ENCODE assay signal across 19 mouse cellular contexts in genomic region chr9:115617909-115618308, GRCm38 (mm10).
DNase-seq lines count a peak whose midpoint lies in the region; ATAC-seq and TF ChIP-seq lines count a peak whose summit lies in the region.
"Had no signal": no experiment of that assay in that cellular context is flagged by ENCODE, and none has a peak within 500 bp of the region (broad histone marks: within the 10 kb centered on the region; RNA-seq: fewer than 3 reads in every experiment).

No protein-coding gene starts in this region.

- H3K36me3 ChIP-seq in thymus, adult 2 months (ENCODE audit: control insufficient read depth, insufficient read depth, low read length): no peaks in the 10 kb centered on the region
- H3K36me3 ChIP-seq: embryonic facial prominence, embryonic 13.5 days; heart, embryonic 13.5 days; hindbrain, embryonic 13.5 days; limb, embryonic 15.5 days had no signal

- no peaks in the 10 kb centered on the region for H3K27me3 ChIP-seq in thymus, adult 2 months (ENCODE audit: control insufficient read depth, insufficient read depth, low read length)
- H3K27me3 ChIP-seq: embryonic facial prominence, embryonic 13.5 days; heart, embryonic 13.5 days; hindbrain, embryonic 13.5 days; limb, embryonic 15.5 days had no signal

- TF ChIP-seq CTCF in thymus, adult 2 months (IDR thresholded peaks at IDR 0.05; ENCODE audit: borderline replicate concordance, control insufficient read depth, extremely low read depth, insufficient read depth, low read length, poor library complexity): no peak

- TF ChIP-seq POLR2A in thymus, adult 2 months (IDR thresholded peaks at IDR 0.05; ENCODE audit: control insufficient read depth, extremely low read depth, insufficient read depth, low read length, poor library complexity): no peak

- WGBS in thymus, adult 2 months: 5% methylated on average over 6 of the region's 6 CpGs

- peak overlapping the region; percentile 47 for H3K27ac ChIP-seq in thymus, adult 2 months (ENCODE audit: control insufficient read depth, insufficient read depth, low read length)
- H3K27ac ChIP-seq: embryonic facial prominence, embryonic 13.5 days; heart, embryonic 13.5 days; hindbrain, embryonic 13.5 days; limb, embryonic 15.5 days had no signal

- H3K4me3 ChIP-seq in thymus, adult 2 months (ENCODE audit: control insufficient read depth, insufficient read depth, low read length): no peak overlapping the region
- H3K4me3 ChIP-seq: embryonic facial prominence, embryonic 13.5 days; heart, embryonic 13.5 days; hindbrain, embryonic 13.5 days; limb, embryonic 15.5 days had no signal

- ATAC-seq in common myeloid progenitor, adult 5-6 weeks (replicated peaks; ENCODE audit: low read depth, poor library complexity, severe bottlenecking): peak; percentile 84
- ATAC-seq: forebrain, postnatal 0 days; liver, postnatal 0 days had no signal

- H3K4me1 ChIP-seq in thymus, adult 2 months (replicated peaks; ENCODE audit: control insufficient read depth, insufficient read depth, low read length): peaks cover 31% of the 10 kb centered on the region
- H3K4me1 ChIP-seq: embryonic facial prominence, embryonic 13.5 days; hindbrain, embryonic 13.5 days; limb, embryonic 15.5 days had no signal

- intact Hi-C loops in heart, postnatal 36 days (cut with DNase I): no loop called here

- DNase-seq in CD4-positive, CD25-positive, alpha-beta regulatory T cell, adult 2 months (ENCODE audit: low read depth, low spot score): peak; percentile 59
- peak; percentile 23 for DNase-seq in lung, postnatal 14 days
- peak; percentile 29 for DNase-seq in thymus, adult 2 months
- DNase-seq in spleen, postnatal 36 days (ENCODE audit: low spot score in 2 of 2): no peak
- no peak for DNase-seq in heart, postnatal 36 days
- DNase-seq in adrenal gland, adult 8-10 months: no peak
- no peak for DNase-seq in layer of hippocampus, adult 8-10 months (ENCODE audit: low spot score in 2 of 2)
- DNase-seq: adrenal gland, postnatal 25 days; cerebellum, adult 2 months; forebrain, postnatal 0 days; heart, adult 11 months; kidney, adult 18-20 months; kidney, postnatal 14 days; liver, postnatal 0 days had no signal

Comparison
In these comparisons a context has a peak if more than half of its experiments do, and no peak if none do; other contexts are left out.
1. DNase-seq: peak in CD4-positive, CD25-positive, alpha-beta regulatory T cell, adult 2 months (single experiment), lung, postnatal 14 days (single experiment) and thymus, adult 2 months (single experiment); none in spleen, postnatal 36 days (0 of 2), heart, postnatal 36 days (0 of 2), adrenal gland, adult 8-10 months (single experiment) and layer of hippocampus, adult 8-10 months (0 of 2).